Comparison of ENCODE assay signal across 18 mouse cellular contexts in the genomic region with DNA sequence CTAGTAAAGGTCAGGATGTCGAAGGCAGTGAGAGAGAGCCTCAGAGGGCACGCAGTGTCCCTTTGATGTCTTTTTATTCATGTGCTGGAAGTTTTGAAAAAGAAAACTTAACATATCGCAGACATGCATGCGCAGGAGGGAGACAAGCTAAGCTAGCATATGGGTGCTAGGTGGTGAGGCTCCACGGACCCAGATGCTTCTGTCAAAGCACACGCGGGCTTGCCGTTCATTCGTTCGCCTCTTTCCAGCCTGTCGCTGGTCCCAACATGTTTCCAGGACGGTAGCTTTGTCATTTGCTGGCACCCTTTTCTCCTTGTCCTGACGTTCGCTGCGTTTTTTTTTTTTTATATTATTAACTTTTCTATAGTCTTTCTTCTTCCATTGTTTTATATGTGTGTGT.
"Had no signal": no experiment of that assay in that cellular context is flagged by ENCODE, and none has a peak within 500 bp of the region (broad histone marks: within the 10 kb centered on the region; RNA-seq: fewer than 3 reads in every experiment).

No protein-coding gene starts in this region.

- H3K4me2 ChIP-seq: liver, embryonic 13.5 days; midbrain, embryonic 12.5 days; neural tube, embryonic 13.5 days had no signal

- H3K9ac ChIP-seq: liver, embryonic 13.5 days; midbrain, embryonic 12.5 days; neural tube, embryonic 13.5 days had no signal

- H3K9me3 ChIP-seq: liver, embryonic 13.5 days; midbrain, embryonic 12.5 days; neural tube, embryonic 13.5 days had no signal

- H3K27me3 ChIP-seq: liver, embryonic 13.5 days; midbrain, embryonic 12.5 days; neural tube, embryonic 13.5 days had no signal

- DNase-seq: kidney, adult 2 months; kidney, postnatal 25 days; liver, embryonic 13.5 days; lung, adult 2 months; lung, postnatal 14 days; lung, postnatal 4 days; retina, postnatal 1 day; right cerebral cortex, postnatal 25 days; spleen, adult 18-20 months; thymus, adult 2 months; thymus, postnatal 14 days; thymus, postnatal 4 days had no signal

- H3K4me1 ChIP-seq: midbrain, embryonic 12.5 days had no signal

- ATAC-seq: midbrain, embryonic 16.5 days had no signal

- H3K27ac ChIP-seq: kidney, postnatal 0 days; left cerebral cortex, adult 2 months; liver, embryonic 13.5 days; midbrain, embryonic 12.5 days; neural tube, embryonic 13.5 days had no signal

- H3K36me3 ChIP-seq: liver, embryonic 13.5 days; midbrain, embryonic 12.5 days; neural tube, embryonic 13.5 days had no signal

- H3K4me3 ChIP-seq: left cerebral cortex, adult 2 months; liver, embryonic 13.5 days; midbrain, embryonic 12.5 days; myocyte; neural tube, embryonic 13.5 days had no signal
